Comparison of ENCODE assay signal across 11 mouse cellular contexts in the genomic region with DNA sequence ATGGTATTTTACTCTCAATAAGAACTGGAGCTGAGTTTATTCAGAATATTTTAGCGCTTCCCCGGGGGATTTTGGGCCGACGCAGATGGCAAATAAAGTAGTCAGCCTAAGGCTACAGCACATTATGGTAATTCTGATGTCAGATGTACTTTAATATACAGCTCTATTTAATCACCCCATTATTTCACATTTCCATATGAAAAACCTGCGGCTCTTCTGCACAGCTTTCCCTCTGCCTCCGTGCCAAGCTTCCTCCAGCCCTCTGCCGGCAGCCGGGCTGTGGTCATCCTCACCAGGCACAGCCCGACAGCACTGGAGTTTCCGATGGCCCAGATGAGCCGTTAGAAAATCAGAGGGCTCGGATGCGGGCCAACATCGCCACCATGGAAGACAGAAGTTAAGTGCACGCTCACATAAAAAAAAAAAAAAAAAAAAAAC.
DNase-seq lines count a peak whose midpoint lies in the region; ATAC-seq and TF ChIP-seq lines count a peak whose summit lies in the region.
"Had no signal": no experiment of that assay in that cellular context is flagged by ENCODE, and none has a peak within 500 bp of the region (broad histone marks: within the 10 kb centered on the region; RNA-seq: fewer than 3 reads in every experiment).

No protein-coding gene starts in this region.

- no peak for TF ChIP-seq POLR2A in spleen, adult 2 months (IDR thresholded peaks at IDR 0.05; ENCODE audit: low read depth, low read length)
- no peak for TF ChIP-seq POLR2A in olfactory bulb, adult 2 months (IDR thresholded peaks at IDR 0.05; ENCODE audit: insufficient read depth, low read depth, low read length)

- H3K4me3 ChIP-seq in intestine, postnatal 0 days (ENCODE audit: low read depth, low read length), result no peak overlapping the region
- H3K4me3 ChIP-seq in intestine, embryonic 15.5 days (replicated peaks), result no peak overlapping the region
- H3K4me3 ChIP-seq in spleen, adult 2 months (ENCODE audit: extremely low read depth, insufficient read depth, insufficient read length), result no peak overlapping the region
- H3K4me3 ChIP-seq in hindbrain, embryonic 16.5 days (ENCODE audit: low read length), result peak overlapping the region; percentile 7
- peak overlapping the region; percentile 23; the same call in 1 of the 2 replicates for H3K4me3 ChIP-seq in olfactory bulb, adult 2 months (ENCODE audit: insufficient read depth, low read depth, low read length)
- H3K4me3 ChIP-seq: erythroblast, embryonic 14.5 days had no signal

- H3K36me3 ChIP-seq in intestine, postnatal 0 days (ENCODE audit: control insufficient read depth, insufficient read depth), result no peaks in the 10 kb centered on the region
- H3K36me3 ChIP-seq in intestine, embryonic 15.5 days, result no peaks in the 10 kb centered on the region
- H3K36me3 ChIP-seq in spleen, adult 2 months (ENCODE audit: control insufficient read depth, insufficient read depth, low read length), result no peaks in the 10 kb centered on the region
- no peaks in the 10 kb centered on the region for H3K36me3 ChIP-seq in hindbrain, embryonic 16.5 days (ENCODE audit: control insufficient read depth, insufficient read depth, low read length)

- no peak for ATAC-seq in intestine, postnatal 0 days
- no peak for ATAC-seq in intestine, embryonic 15.5 days
- ATAC-seq in hindbrain, embryonic 16.5 days, result peak; percentile 31; the same call in 1 of the 2 replicates

- WGBS in intestine, postnatal 0 days, result 83% methylated on average over 15 of the region's 15 CpGs
- 70% methylated on average over 15 of the region's 15 CpGs for whole genome bisulfite sequencing in intestine, embryonic 15.5 days
- 69% methylated on average over 15 of the region's 15 CpGs for WGBS in spleen, adult 2 months
- WGBS in hindbrain, embryonic 16.5 days, result 17% methylated on average over 15 of the region's 15 CpGs
- WGBS in olfactory bulb, adult 2 months, result 12% methylated on average over 15 of the region's 15 CpGs

- H3K9me3 ChIP-seq in intestine, postnatal 0 days (ENCODE audit: control insufficient read depth), result no peaks in the 10 kb centered on the region
- H3K9me3 ChIP-seq in intestine, embryonic 15.5 days, result no peaks in the 10 kb centered on the region
- H3K9me3 ChIP-seq in hindbrain, embryonic 16.5 days (ENCODE audit: control insufficient read depth, low read length), result no peaks in the 10 kb centered on the region

- H3K4me1 ChIP-seq in intestine, postnatal 0 days (replicated peaks; ENCODE audit: control insufficient read depth, insufficient read depth, low read length), result no peaks in the 10 kb centered on the region
- peaks cover 32% of the 10 kb centered on the region for H3K4me1 ChIP-seq in intestine, embryonic 15.5 days (replicated peaks)
- peaks cover 9% of the 10 kb centered on the region for H3K4me1 ChIP-seq in spleen, adult 2 months (ENCODE audit: control insufficient read depth, insufficient read depth, insufficient read length)
- peaks cover 41% of the 10 kb centered on the region for H3K4me1 ChIP-seq in hindbrain, embryonic 16.5 days (ENCODE audit: control insufficient read depth, insufficient read depth, low read depth, low read length)
- peaks cover 75% of the 10 kb centered on the region for H3K4me1 ChIP-seq in olfactory bulb, adult 2 months (ENCODE audit: control insufficient read depth, insufficient read depth, low read length)

- TF ChIP-seq CTCF in intestine, postnatal 0 days (IDR thresholded peaks at IDR 0.05; ENCODE audit: low read depth), result 0 out of 2 replicates have a peak, but pooled peaks have one; percentile 3
- TF ChIP-seq CTCF in spleen, adult 2 months (IDR thresholded peaks at IDR 0.05; ENCODE audit: extremely low read depth, insufficient read depth, insufficient read length, insufficient replicate concordance), result no peak
- TF ChIP-seq CTCF in olfactory bulb, adult 2 months (IDR thresholded peaks at IDR 0.05; ENCODE audit: insufficient read depth, low read depth, low read length), result peak; percentile 25; the same call in 1 of the 2 replicates

- no peak overlapping the region for H3K9ac ChIP-seq in intestine, postnatal 0 days (ENCODE audit: low read depth, low read length)
- H3K9ac ChIP-seq in intestine, embryonic 15.5 days, result no peak overlapping the region
- H3K9ac ChIP-seq in hindbrain, embryonic 16.5 days (ENCODE audit: low read depth, low read length), result no peak overlapping the region; the same call in 1 of the 2 replicates

- H3K27ac ChIP-seq in intestine, postnatal 0 days (ENCODE audit: low read depth, low read length), result no peak overlapping the region
- no peak overlapping the region for H3K27ac ChIP-seq in intestine, embryonic 15.5 days
- H3K27ac ChIP-seq in spleen, adult 2 months (ENCODE audit: insufficient read depth, low read length), result 0 out of 2 replicates have a peak overlapping the region, but pooled peaks have one; percentile 0
- peak overlapping the region; percentile 72 for H3K27ac ChIP-seq in hindbrain, embryonic 16.5 days (ENCODE audit: low read depth, low read length)
- H3K27ac ChIP-seq in olfactory bulb, adult 2 months (ENCODE audit: insufficient read depth, low read depth, low read length), result peak overlapping the region; percentile 47
- H3K27ac ChIP-seq: macrophage had no signal

- no peaks in the 10 kb centered on the region for H3K27me3 ChIP-seq in intestine, postnatal 0 days (replicated peaks; ENCODE audit: control insufficient read depth, insufficient read depth, low read length)
- H3K27me3 ChIP-seq in intestine, embryonic 15.5 days (replicated peaks), result no peaks in the 10 kb centered on the region
- no peaks in the 10 kb centered on the region for H3K27me3 ChIP-seq in spleen, adult 2 months (ENCODE audit: control insufficient read depth, insufficient read depth, low read length)
- no peaks in the 10 kb centered on the region for H3K27me3 ChIP-seq in hindbrain, embryonic 16.5 days (replicated peaks; ENCODE audit: control insufficient read depth, insufficient read depth, low read length)

- no peak for DNase-seq in spleen, adult 2 months (ENCODE audit: low read depth in 1 of 2, low spot score in 2 of 2)
- DNase-seq in spleen, postnatal 36 days (ENCODE audit: low spot score in 2 of 2), result no peak
- DNase-seq in thymus, postnatal 0 days (ENCODE audit: low spot score), result no peak
- DNase-seq in kidney, postnatal 25 days, result no peak
- DNase-seq: heart, postnatal 10 days had no signal

- H3K4me2 ChIP-seq in intestine, postnatal 0 days (replicated peaks; ENCODE audit: low read depth), result no peak overlapping the region
- no peak overlapping the region for H3K4me2 ChIP-seq in intestine, embryonic 15.5 days (replicated peaks)
- H3K4me2 ChIP-seq in hindbrain, embryonic 16.5 days (ENCODE audit: low read length), result peak overlapping the region; percentile 58

Comparison
In these comparisons a context has a peak if more than half of its experiments do, and no peak if none do; other contexts are left out.
1. H3K27ac ChIP-seq: peak in spleen, adult 2 months (single experiment), hindbrain, embryonic 16.5 days (single experiment) and olfactory bulb, adult 2 months (single experiment); none in intestine, postnatal 0 days (single experiment) and intestine, embryonic 15.5 days (single experiment).
2. H3K4me3 ChIP-seq: peak in hindbrain, embryonic 16.5 days (single experiment) and olfactory bulb, adult 2 months (single experiment); none in intestine, postnatal 0 days (single experiment), intestine, embryonic 15.5 days (single experiment) and spleen, adult 2 months (single experiment).